Mouse (Mus musculus) gastrocnemius, adult 2 months (tissue): ENCODE measurements at regions not wholly inside any gene's neighbourhood (a gene's known extent, or its start where the extent isn't known, plus 50 kb on each side); places are given as distances from the start of the nearest gene placed in this dataset.
A peak's percentile ranks its signal among the peaks of the same experiment; 100 is the strongest.

Experiments used
- DNase-seq: peaks from one replicate; pipeline ENCODE4 v3.0.0; 2022
- H3K27ac ChIP-seq: fragments of 200-600 bp; 2 replicates; pipeline ENCODE4 v1.8.1; 2022; ENCODE audit warnings: mild to moderate bottlenecking
- H3K4me3 ChIP-seq: fragments of 200-600 bp; 2 replicates; pipeline ENCODE4 v1.8.1; 2022; ENCODE audit warnings: mild to moderate bottlenecking, moderate library complexity
- CTCF ChIP-seq: fragments of 200-600 bp; IDR thresholded peaks from 2 replicates; pipeline ENCODE4 v1.8.1; 2022; ENCODE audit warnings: antibody characterized with exemption, mild to moderate bottlenecking, moderate library complexity
- intact Hi-C: fragments of 180-260 bp; cut with DNase I; formaldehyde crosslinking; loops from one replicate; pipeline ENCODE4 v1.15.1; 2025

DNA sequence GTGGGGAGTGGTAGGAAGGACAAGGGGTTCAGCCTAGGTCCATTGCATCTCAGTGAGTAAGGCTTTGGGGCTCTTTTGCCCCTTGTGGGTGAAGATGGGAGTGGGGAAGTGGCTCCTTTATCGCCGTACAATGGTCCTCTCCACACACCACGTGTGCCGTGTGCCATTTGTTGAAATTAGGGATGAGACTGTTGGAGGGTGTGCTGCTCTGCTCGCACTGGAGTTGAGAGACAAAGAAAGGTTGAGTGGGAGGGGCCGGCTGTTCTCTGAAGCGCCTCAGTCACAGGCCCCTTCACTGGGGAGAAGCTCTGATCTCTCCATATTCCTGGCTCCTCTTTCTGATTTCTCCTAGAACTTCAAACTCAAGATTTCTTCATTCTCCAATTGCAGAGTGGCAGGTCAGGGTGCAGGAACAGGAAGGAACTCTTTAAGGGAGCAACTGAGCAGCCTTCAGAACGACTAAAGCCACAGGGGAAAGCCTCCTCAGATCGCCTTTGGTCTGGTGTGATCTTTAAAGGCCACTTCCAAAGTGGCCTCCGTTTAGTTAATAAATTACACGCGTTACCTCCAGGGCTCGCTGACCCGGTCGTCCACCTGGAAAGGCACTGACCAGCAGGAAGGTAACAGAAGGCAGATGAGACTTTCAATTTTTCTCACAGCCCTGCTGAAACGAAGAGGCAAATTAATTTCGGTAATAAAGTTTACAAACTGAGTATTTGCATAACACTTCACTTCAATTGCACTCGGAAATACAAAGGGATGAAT, 180.1 kb downstream of the Cdh26 start:
- intact Hi-C loops: no loop called here
- Histone ChIP-seq H3K27ac (no peak overlapping the region), H3K4me3 (no peak overlapping the region)
- DNase-seq: no peak
- no peak for TF ChIP-seq CTCF

DNA sequence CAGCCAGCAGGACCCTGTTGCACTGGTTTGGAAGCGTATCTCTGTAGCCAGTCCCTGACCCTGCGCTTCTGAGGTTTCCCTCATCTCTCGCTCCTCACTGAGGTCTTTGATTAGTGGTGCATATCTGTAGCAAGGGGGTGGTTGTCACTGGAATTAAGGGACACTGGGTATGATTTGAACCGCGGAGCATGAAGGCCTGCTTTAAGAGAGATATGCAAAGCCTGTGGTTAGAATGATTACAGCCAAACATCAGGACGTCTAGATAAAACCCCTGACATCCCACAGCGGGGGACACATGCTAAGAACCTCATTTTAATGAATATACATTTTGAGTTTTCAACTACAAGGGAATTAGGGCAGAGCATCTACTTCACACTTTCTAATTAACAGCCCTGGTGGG, 184.4 kb downstream of the Cdh26 start:
- intact Hi-C loops: no loop called here
- Histone ChIP-seq H3K4me3 (no peak overlapping the region), H3K27ac (no peak overlapping the region)
- TF ChIP-seq CTCF: no peak
- DNase-seq: no peak

DNA sequence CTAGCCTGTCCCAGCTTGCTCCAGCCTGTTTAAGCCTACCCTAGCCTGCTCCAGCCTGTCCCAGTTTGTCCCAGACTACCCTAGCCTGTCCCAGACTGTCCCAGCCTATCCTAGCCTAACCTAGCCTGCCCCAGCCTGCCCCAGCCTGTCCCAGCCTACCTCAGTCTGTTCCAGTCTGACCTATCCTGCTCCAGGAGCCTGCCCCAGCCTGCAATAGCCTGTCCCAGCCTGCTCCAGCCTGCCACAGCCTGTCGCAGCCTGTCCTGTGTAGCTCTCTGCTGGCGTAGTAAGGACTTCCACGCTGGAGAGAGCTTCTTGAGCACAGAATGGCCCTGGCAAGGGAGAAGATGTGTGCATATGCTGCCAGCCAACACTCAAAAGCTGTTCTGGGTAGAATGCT, 192.5 kb downstream of the Cdh26 start:
- intact Hi-C loops: no loop called here
- no peak overlapping the region for H3K27ac ChIP-seq
- no peak for TF ChIP-seq CTCF
- DNase-seq: no peak
- no peak overlapping the region for H3K4me3 ChIP-seq

DNA sequence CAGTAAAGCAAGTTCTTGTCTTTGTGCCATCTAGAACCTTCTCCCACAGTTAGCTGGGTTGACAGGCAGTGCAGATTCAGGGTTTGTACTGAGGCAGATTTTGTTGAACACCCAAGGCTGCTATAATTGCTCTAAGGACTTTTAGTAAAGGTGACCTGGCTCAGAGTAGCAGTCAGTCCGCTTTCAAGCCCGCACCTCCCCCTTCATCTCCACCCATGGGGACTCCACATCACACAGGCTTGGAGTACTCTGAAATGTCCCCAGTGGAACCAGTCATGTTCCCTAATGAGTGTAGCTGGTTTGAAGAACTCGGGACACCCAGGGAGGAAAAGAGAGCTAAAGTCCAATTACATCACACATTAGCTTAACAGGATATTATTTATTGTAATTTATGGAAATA, 194.1 kb downstream of the Cdh26 start:
- TF ChIP-seq CTCF: no peak
- no peak for DNase-seq
- Histone ChIP-seq H3K27ac (no peak overlapping the region), H3K4me3 (no peak overlapping the region)
- intact Hi-C loops: no loop called here

DNA sequence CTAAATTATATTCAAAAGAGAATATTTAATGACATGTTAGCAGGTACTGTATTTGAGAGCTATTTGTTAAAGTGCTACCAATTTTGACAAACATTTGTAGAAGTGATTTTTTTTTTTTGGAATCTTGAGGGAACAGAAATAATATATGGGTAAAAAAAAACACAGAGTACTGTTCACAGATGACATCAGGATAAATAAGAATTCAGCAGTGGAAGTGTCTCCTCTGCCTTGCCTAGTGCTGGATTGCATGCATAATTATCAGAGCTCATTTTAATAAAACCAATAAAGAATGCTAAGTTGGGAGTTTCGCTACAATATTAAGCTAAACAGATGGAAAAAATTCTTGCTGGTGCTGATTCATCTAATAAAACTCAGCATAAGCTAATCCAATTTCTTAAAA, 194.6 kb downstream of the Cdh26 start:
- no peak overlapping the region for H3K27ac ChIP-seq
- no peak for DNase-seq
- no peak for TF ChIP-seq CTCF

DNA sequence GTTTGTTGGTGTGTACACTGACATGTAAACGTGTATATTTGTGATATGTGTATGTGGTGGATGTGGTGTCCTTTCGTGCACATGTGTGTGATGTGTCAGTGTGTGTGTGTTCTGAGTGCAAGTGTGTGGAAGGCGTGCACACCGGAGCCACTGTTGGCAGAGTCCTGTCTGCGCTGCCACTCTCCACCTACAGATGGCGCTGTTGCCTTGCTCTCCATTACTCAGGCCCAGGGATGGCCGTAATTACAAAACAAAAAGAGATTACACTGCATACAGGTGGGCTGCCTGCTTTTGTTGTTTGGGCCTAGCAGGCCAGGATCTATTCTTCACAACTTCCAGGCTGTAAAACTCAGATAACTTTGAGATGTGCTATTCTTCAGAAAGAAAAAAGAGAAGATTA, 199.4 kb downstream of the Cdh26 start:
- TF ChIP-seq CTCF: peak; percentile 92; the same call in 1 of the 2 replicates
- peak; percentile 65 for DNase-seq
- intact Hi-C loops: loop anchor here (5.0 to 10.0 kb wide), 2 partner anchors 33 to 255 kb away; no protein-coding TSS in a partner anchor
- Histone ChIP-seq H3K27ac (no peak overlapping the region), H3K4me3 (no peak overlapping the region)

More for the DNA sequence above, 194.6 kb downstream of the Cdh26 start:
- intact Hi-C loops: loop anchor here (5.0 kb wide), 1 partner anchor 37 kb away; no protein-coding TSS in a partner anchor
- no peak overlapping the region for H3K4me3 ChIP-seq

DNA sequence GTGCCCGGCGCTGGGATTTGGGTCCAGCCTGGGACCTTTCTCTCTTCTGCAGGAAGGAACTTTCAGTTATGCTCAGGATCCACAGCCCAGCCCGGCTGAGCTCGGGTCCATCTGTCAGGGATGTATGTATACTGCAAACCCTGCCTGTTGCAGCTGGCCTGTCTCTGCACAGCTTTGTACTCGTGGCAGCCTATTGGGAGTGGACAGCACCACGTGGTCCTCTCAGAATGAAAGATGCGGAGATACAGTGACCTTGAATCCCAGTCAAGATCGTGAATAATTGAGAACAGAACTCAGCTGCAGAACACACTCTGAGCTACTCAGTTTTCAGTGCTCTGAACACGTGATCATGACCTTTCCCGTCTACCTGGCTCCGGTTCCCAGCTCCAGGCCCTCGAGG, 200.2 kb downstream of the Cdh26 start:
- Histone ChIP-seq H3K27ac (no peak overlapping the region), H3K4me3 (no peak overlapping the region)
- intact Hi-C loops: loop anchor here (10.0 kb wide), 1 partner anchor 254 kb away; no protein-coding TSS in a partner anchor
- no peak for TF ChIP-seq CTCF
- DNase-seq: no peak

DNA sequence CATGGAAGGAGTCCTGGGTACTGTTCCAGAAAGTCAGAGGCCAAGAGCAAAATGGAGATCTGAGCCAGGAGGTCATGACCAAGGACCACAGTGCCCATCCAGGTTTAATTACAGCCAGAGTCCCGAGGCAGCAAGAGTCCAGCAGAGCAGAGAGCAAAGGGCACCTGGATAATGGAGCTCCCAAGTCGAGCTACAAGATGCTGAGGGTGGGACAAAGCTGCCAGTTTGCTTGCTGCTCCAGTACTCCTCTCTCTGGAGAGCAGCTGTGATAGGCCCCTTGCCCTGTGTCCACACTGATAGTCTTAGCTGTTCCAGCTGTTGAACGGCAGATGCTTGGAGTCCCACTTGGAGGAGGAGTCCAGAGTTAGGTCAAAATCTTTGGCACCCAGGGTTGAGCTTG, 201.0 kb downstream of the Cdh26 start:
- no peak for TF ChIP-seq CTCF
- DNase-seq: no peak
- intact Hi-C loops: loop anchor here (10.0 kb wide), 1 partner anchor 253 kb away; no protein-coding TSS in a partner anchor
- Histone ChIP-seq H3K27ac (no peak overlapping the region), H3K4me3 (no peak overlapping the region)

DNA sequence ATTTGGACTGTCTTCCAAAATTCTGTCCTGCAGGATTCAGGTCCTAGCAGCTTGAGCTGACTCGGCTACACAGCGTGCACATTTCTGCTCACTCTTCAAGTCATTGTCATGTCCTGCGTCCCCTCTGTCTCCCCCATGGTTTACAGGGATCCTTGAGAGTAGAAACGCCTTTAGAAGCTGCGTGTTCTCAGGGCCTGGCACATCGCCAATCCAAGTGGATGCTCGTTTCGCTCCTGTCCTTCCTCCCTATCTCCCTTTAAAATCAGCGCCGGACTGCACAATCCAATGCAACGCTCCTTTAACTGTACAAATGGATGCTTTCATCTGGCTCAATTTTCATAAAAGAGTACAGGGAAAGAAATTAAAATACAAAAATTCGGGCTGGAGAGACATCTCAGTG, 201.6 kb downstream of the Cdh26 start:
- intact Hi-C loops: loop anchor here (10.0 kb wide), 1 partner anchor 253 kb away; no protein-coding TSS in a partner anchor
- Histone ChIP-seq H3K4me3 (no peak overlapping the region; the same call in 1 of the 2 replicates), H3K27ac (no peak overlapping the region)
- no peak for DNase-seq
- TF ChIP-seq CTCF: no peak

DNA sequence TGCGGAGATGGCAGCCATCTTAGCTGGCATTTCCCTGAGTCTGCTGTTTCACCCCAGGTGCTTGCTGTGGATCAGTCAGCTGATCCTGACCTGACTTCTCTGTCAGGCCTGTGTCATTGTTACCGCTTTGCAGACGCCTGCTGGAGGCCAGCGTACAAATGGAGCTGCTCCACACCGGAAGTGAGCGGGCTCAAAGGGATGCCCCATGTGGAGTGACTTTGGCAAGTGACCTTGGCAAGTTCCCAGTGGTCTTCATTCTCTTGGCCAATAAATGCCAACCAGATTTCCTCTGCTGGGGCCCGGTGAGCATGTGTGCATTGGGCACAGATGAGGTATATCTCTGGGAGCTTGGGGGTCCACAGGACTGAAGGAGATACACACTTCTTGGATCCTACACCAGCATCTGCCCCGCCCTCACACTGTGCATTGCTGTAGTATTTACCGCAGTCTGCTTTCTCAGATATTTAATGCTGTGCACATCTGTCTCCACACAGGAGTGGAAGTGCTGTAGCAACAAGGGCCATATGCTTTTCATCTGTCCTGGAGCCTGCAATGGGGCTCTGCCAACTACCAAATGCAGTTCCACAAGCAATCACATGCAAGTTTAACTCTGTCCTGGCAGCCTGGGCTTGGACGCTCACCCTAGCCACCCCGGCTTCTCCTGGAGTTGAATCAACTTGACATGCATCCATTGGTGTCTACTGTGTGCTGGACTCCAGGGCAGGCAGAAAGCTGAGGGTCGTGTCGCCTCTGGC, 202.7 kb downstream of the Cdh26 start:
- Histone ChIP-seq H3K4me3 (no peak overlapping the region), H3K27ac (no peak overlapping the region)
- no peak for DNase-seq
- intact Hi-C loops: loop anchor here (10.0 kb wide), 1 partner anchor 252 kb away; no protein-coding TSS in a partner anchor
- no peak for TF ChIP-seq CTCF

DNA sequence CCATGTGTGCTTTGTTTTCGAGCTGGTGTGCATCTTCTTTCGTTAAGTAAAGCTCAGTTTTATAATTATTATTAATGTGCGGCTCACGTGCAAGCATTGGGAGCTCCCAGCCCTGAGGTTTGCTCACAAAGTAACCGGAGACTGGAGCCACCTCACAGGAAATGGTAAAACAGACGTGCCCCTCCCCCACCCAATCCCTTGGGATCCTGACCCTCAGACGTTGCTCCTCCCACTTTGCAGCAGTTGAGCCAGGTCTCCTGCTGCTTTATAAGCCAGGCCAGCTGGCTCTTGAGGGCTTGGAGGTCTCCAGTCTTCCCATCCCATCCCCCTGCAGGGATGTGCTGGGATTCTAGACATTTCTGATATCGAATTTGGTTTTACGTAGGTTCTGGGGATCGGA, 203.8 kb downstream of the Cdh26 start:
- H3K4me3 ChIP-seq: no peak overlapping the region
- no peak for DNase-seq
- H3K27ac ChIP-seq: no peak overlapping the region
- TF ChIP-seq CTCF: no peak
- intact Hi-C loops: loop anchor here (10.0 kb wide), 1 partner anchor 251 kb away; no protein-coding TSS in a partner anchor

DNA sequence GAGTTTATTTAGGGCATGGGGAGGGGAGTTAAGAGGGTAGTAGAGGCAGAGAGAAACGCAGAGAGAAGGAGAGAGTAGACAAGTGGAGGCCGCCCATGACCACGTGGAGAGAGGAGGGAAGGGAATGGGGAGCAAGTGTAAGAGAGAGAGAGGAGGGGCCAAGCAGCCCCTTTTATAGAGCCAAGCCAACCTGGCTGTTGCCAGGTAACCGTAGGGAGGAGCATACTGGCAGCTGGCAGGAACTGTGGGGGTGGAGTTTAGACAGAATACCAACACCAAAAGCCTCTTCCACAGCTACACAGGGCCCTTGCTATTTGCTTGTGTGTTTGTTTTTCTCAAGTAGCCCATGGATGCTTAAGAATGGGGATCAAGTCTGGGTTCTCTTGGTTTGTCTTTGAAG, 205.4 kb downstream of the Cdh26 start:
- intact Hi-C loops: loop anchor here (10.0 kb wide), 1 partner anchor 249 kb away; no protein-coding TSS in a partner anchor

DNA sequence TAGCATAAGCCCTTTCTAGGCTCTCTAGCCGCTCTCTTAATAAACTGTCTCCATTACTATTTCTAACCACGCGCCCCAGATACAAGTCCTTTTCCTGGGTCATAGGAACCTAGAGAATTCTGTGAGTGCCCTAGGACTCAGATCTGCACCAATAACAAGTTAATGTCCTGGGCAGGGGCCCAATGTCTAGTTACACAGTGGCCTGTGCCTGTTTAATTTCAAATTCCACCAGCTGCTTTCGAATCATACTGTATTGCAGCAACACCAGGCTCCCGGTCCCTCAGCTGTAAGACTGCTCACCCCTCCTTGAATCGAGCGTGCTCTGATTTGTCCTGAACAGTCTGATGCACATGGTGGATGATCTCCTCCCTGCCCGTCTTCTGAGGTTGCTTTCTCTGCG, 206.6 kb downstream of the Cdh26 start:
- intact Hi-C loops: loop anchor here (10.0 kb wide), 1 partner anchor 248 kb away; no protein-coding TSS in a partner anchor
- no peak overlapping the region for H3K27ac ChIP-seq
- H3K4me3 ChIP-seq: no peak overlapping the region
- DNase-seq: no peak
- TF ChIP-seq CTCF: no peak

More for the DNA sequence above, 205.4 kb downstream of the Cdh26 start:
- Histone ChIP-seq H3K4me3 (no peak overlapping the region), H3K27ac (no peak overlapping the region)
- DNase-seq: no peak
- TF ChIP-seq CTCF: no peak
